Mouse (Mus musculus) embryonic facial prominence, embryonic 11.5 days (tissue): ENCODE measurements around the gene Tgfbr1. TPM values are rescaled to one million over a fixed set of nuclear protein-coding genes. Genes with fewer than 3 reads are reported as not detected.

Source experiments
- ATAC-seq: fragments of 200-750 bp; cut with Nextera tagmentation; replicated peaks from 2 replicates; pipeline ENCODE4 v1.8.0; 2017; ENCODE audit warnings: low read depth; ENCODE audit not compliant: insufficient number of reproducible peaks, low FRiP score, low TSS enrichment
- DNase-seq: peaks from one replicate; pipeline ENCODE4 v3.0.0-alpha.2; 2015; ENCODE audit warnings: low spot score
- H3K27ac ChIP-seq: fragments of 300-500 bp; sonication (generic); replicated peaks from 2 replicates; pipeline ENCODE4 v1.5.1; 2014; ENCODE audit warnings: mild to moderate bottlenecking, low read depth, low read length, control low read depth
- H3K27me3 ChIP-seq: fragments of 300-500 bp; sonication (generic); 2 replicates; pipeline ENCODE4 v1.6.1; 2014; ENCODE audit warnings: mild to moderate bottlenecking, low read length, moderate library complexity, mixed read lengths; ENCODE audit not compliant: control insufficient read depth, insufficient read depth
- H3K36me3 ChIP-seq: fragments of 300-500 bp; sonication (generic); replicated peaks from 2 replicates; pipeline ENCODE4 v1.6.1; 2014; ENCODE audit warnings: low read depth, mild to moderate bottlenecking, low read length, moderate library complexity, mixed read lengths; ENCODE audit not compliant: control insufficient read depth, insufficient read depth
- H3K4me1 ChIP-seq: fragments of 300-500 bp; sonication (generic); 2 replicates; pipeline ENCODE4 v1.6.1; 2014; ENCODE audit warnings: low read length, mixed read lengths; ENCODE audit not compliant: control insufficient read depth, insufficient read depth
- H3K4me2 ChIP-seq: fragments of 300-500 bp; sonication (generic); 2 replicates; pipeline ENCODE4 v1.6.1; 2014; ENCODE audit warnings: low read depth, mild to moderate bottlenecking, control low read depth, low read length, moderate library complexity
- H3K4me3 ChIP-seq: fragments of 300-500 bp; sonication (generic); 2 replicates; pipeline ENCODE4 v1.5.1; 2014; ENCODE audit warnings: low read depth, low read length, control low read depth
- H3K9ac ChIP-seq: fragments of 300-500 bp; sonication (generic); replicated peaks from 2 replicates; pipeline ENCODE4 v1.6.1; 2014; ENCODE audit warnings: mild to moderate bottlenecking, control low read depth, low read length
- H3K9me3 ChIP-seq: fragments of 300-500 bp; sonication (generic); replicated peaks from 2 replicates; pipeline ENCODE4 v1.6.1; 2016; ENCODE audit warnings: mild to moderate bottlenecking, low read length, inconsistent platforms, mixed read lengths; ENCODE audit not compliant: control insufficient read depth
- WGBS: fragments of 180-500 bp; shearing (Covaris S2); extraction: QIAGEN DNeasy Blood & Tissue Kit; methylation state at CpG from one replicate; pipeline ENCODE4 v1.1.7; 2014; 5-methylcytosine and 5-hydroxymethylcytosine counted together
- polyA plus RNA-seq: library from polyadenylated mRNA; unstranded; fragments of >200 nt; fragmentation: Nextera tagmentation; extraction: Ambion mirVana; gene quantifications from 2 replicates; pipeline ENCODE4 v1.2.1, GENCODE M21; 2014

Gene Tgfbr1
- polyA plus RNA-seq: 105 and 111 TPM in 2 replicates

DNA sequence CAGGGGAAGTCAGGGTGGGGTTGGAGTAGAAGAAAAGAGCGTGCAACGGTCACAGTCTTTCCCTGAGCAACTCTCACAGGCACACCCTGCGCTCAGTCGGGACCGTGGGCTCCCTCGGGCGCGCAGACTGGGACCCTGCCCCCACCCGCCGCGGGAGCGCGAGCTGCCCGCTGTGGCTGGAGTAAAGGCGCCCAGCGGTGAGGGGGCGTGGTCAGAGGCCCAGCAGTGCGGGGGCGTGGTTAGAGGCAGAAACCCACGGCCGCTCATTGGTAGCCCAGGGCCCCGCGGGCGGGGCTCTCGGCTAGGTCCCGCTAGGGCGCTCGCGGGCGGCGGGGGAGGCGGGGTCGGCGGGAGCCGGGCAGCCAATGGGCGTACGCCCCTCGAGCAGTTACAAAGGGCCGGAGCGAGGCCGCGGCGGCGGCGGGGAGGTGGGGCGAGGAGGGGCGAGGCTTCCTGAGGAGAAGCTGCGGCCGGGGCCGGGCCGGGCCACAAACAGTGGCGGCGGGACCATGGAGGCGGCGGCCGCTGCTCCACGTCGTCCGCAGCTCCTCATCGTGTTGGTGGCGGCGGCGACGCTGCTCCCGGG is at the start of gene Tgfbr1:
Gene Tgfbr1 (plus strand): TSS at position 420 of the 586 bp plus-strand sequence.
- WGBS: under 1% methylated on average over 43 of the region's 65 CpGs
- no peaks in the 10 kb centered on the region; the same call in 1 of the 2 replicates for H3K4me1 ChIP-seq
- peak; percentile 99 for DNase-seq
- peak within 1 kb of the TSS; percentile 94 for H3K9ac ChIP-seq
- H3K4me3 ChIP-seq: peak within 1 kb of the TSS; percentile 94
- no peaks in the 10 kb centered on the region for H3K27me3 ChIP-seq
- ATAC-seq: peak; percentile 98
- no peaks in the 10 kb centered on the region for H3K36me3 ChIP-seq
- peak within 1 kb of the TSS; percentile 94 for H3K27ac ChIP-seq
- peak within 1 kb of the TSS; percentile 94 for H3K4me2 ChIP-seq
- H3K9me3 ChIP-seq: no peaks in the 10 kb centered on the region

- H3K4me3 ChIP-seq: no peak overlapping the region
- H3K9me3 ChIP-seq: no peaks in the 10 kb centered on the region
- H3K9ac ChIP-seq: no peak overlapping the region
- H3K36me3 ChIP-seq: no peaks in the 10 kb centered on the region
- no peaks in the 10 kb centered on the region for H3K27me3 ChIP-seq
- H3K27ac ChIP-seq: no peak overlapping the region
- 63% methylated on average over 5 of the region's 5 CpGs for WGBS
- ATAC-seq (no peak), DNase-seq (no peak)
- no peaks in the 10 kb centered on the region for H3K4me1 ChIP-seq
- no peak overlapping the region for H3K4me2 ChIP-seq
Observed at GRCm38 (mm10) chr4:47303340-47303998, 49.6 kb upstream of the Tgfbr1 start.

DNA sequence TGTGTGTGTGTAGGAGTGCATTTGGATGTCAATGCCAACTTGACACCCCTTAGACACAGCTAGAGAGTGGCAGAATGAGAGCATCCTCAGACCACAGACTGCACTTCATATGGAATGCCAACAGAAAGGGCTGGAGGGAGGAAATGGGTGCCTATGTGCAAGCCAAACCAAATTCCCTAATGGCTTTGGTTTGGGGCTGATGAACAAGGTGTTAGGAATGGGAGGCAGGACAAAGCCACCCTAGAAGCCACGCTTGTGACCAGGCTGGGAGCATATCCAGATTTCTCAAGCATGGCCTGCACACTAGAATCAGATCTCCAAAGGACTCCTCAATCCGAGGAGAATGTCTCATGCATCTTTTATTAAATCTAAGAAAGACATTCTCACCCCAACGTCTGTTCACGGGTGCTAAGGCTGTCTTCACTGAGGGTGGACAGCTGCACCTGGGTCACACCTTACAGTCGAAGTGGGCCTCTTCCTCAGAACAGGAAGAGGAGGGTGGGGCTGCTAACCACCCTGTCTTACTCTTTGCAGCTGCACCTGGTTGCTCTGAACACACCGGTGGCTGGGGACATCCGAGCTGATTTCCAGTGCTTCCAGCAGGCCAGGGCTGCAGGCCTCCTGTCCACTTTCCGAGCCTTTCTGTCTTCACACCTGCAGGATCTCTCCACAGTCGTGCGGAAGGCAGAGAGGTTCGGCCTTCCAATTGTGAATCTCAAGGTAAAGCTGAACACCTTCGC is 43.0 kb upstream of the Tgfbr1 start:
- Histone ChIP-seq H3K27ac (no peak overlapping the region), H3K9ac (no peak overlapping the region), H3K9me3 (no peaks in the 10 kb centered on the region), H3K36me3 (no peaks in the 10 kb centered on the region), H3K27me3 (no peaks in the 10 kb centered on the region), H3K4me2 (no peak overlapping the region), H3K4me1 (no peaks in the 10 kb centered on the region), H3K4me3 (no peak overlapping the region)
- 86% methylated on average over 12 of the region's 12 CpGs for WGBS
- no peak for ATAC-seq
- no peak for DNase-seq

DNA sequence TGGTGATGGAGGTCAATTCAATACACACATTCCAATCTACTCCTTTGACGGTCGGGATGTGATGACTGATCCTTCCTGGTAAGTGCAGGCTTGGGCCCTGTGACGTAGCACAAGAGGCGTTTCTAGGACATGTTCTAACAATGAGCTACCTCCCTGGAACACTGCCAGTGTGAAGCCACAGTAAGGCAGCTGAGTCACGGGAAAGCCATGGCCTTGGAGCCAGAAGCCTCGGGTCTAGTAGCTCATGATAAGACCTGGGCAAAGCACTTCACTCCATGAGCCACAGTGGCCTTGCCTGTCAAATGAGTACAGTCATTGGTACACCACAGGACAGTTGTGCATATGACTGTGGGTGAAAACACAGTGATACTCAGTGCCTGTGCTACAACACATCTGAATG is 42.2 kb upstream of the Tgfbr1 start:
- Histone ChIP-seq H3K4me2 (no peak overlapping the region), H3K4me3 (no peak overlapping the region), H3K36me3 (no peaks in the 10 kb centered on the region), H3K9ac (no peak overlapping the region), H3K9me3 (no peaks in the 10 kb centered on the region), H3K27me3 (no peaks in the 10 kb centered on the region), H3K4me1 (no peaks in the 10 kb centered on the region), H3K27ac (no peak overlapping the region)
- 82% methylated on average over 6 of the region's 6 CpGs for WGBS
- no peak for DNase-seq
- no peak for ATAC-seq

DNA sequence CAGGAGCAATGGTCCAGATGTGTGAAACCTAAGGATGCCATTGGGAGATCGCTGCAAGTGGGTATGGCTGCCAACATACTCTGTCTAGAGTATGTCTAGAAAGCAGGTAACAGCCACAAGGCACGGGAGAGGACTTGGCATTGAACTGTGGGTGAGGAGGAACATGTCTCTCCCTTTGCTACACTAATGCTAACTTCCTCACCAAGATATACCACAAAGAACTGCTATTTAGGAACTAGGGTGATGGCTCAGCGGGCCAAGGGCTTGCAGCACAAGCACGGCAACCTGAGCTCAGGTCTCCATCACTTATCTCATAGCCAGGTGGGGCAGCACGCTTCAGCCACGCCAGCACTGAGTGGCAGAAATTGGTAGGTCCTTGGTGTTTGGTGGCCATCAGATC is 41.6 kb upstream of the Tgfbr1 start:
- no peak overlapping the region for H3K4me2 ChIP-seq
- no peak overlapping the region for H3K27ac ChIP-seq
- 89% methylated on average over 6 of the region's 6 CpGs for WGBS
- H3K4me1 ChIP-seq: no peaks in the 10 kb centered on the region
- no peaks in the 10 kb centered on the region for H3K27me3 ChIP-seq
- no peak for ATAC-seq
- H3K36me3 ChIP-seq: no peaks in the 10 kb centered on the region
- no peaks in the 10 kb centered on the region for H3K9me3 ChIP-seq
- H3K4me3 ChIP-seq: no peak overlapping the region
- H3K9ac ChIP-seq: no peak overlapping the region
- no peak for DNase-seq

GRCm38 (mm10) chr4:47311929-47312328 is 41.1 kb upstream of the Tgfbr1 start:
- no peak overlapping the region for H3K9ac ChIP-seq
- WGBS: 82% methylated on average over 7 of the region's 7 CpGs
- ATAC-seq: no peak

GRCm38 (mm10) chr4:47312676-47313075 is 40.3 kb upstream of the Tgfbr1 start:
- no peak overlapping the region for H3K27ac ChIP-seq
- H3K27me3 ChIP-seq: no peaks in the 10 kb centered on the region
- ATAC-seq (no peak), DNase-seq (no peak)
- no peak overlapping the region for H3K4me2 ChIP-seq
- WGBS: 75% methylated on average over 14 of the region's 14 CpGs
- H3K36me3 ChIP-seq: no peaks in the 10 kb centered on the region
- no peaks in the 10 kb centered on the region for H3K9me3 ChIP-seq
- H3K4me3 ChIP-seq: no peak overlapping the region
- H3K4me1 ChIP-seq: no peaks in the 10 kb centered on the region
- H3K9ac ChIP-seq: no peak overlapping the region

More at GRCm38 (mm10) chr4:47311929-47312328, 41.1 kb upstream of the Tgfbr1 start:
- DNase-seq: no peak
- Histone ChIP-seq H3K4me3 (no peak overlapping the region), H3K27ac (no peak overlapping the region), H3K4me2 (no peak overlapping the region), H3K36me3 (no peaks in the 10 kb centered on the region), H3K4me1 (no peaks in the 10 kb centered on the region), H3K27me3 (no peaks in the 10 kb centered on the region), H3K9me3 (no peaks in the 10 kb centered on the region)
